Mouse (Mus musculus) limb, embryonic 15.5 days (tissue): ENCODE measurements around the gene Nup210l. TPM values are rescaled to one million over a fixed set of nuclear protein-coding genes. Genes with fewer than 3 reads are reported as not detected.
"Not testable (repeated sequence)": the region's sequence is repeated elsewhere in the genome, so short reads cannot be mapped to it uniquely, and the experiment has no call there.

ENCODE experiments used
- ATAC-seq: fragments of 200-750 bp; cut with Nextera tagmentation; 2 replicates; pipeline ENCODE4 v1.8.0; 2017; ENCODE audit warnings: low read depth, moderate TSS enrichment; ENCODE audit not compliant: insufficient number of reproducible peaks, low FRiP score, low TSS enrichment
- H3K27ac ChIP-seq: fragments of 300-500 bp; sonication (generic); 2 replicates; pipeline ENCODE4 v1.5.1; 2015; ENCODE audit warnings: moderate library complexity, mild to moderate bottlenecking, inconsistent platforms
- H3K27me3 ChIP-seq: fragments of 300-500 bp; sonication (generic); 2 replicates; pipeline ENCODE4 v1.6.1; 2015; ENCODE audit warnings: inconsistent platforms
- H3K36me3 ChIP-seq: fragments of 300-500 bp; sonication (generic); 2 replicates; pipeline ENCODE4 v1.6.1; 2015; ENCODE audit warnings: inconsistent platforms
- H3K4me1 ChIP-seq: fragments of 300-500 bp; sonication (generic); 2 replicates; pipeline ENCODE4 v1.6.1; 2015; ENCODE audit warnings: inconsistent platforms
- H3K4me2 ChIP-seq: fragments of 300-500 bp; sonication (generic); 2 replicates; pipeline ENCODE4 v1.6.1; 2015; ENCODE audit warnings: mild to moderate bottlenecking, inconsistent platforms
- H3K4me3 ChIP-seq: fragments of 300-500 bp; sonication (generic); 2 replicates; pipeline ENCODE4 v1.5.1; 2015; ENCODE audit warnings: mild to moderate bottlenecking, inconsistent platforms
- H3K9ac ChIP-seq: fragments of 300-500 bp; sonication (generic); 2 replicates; pipeline ENCODE4 v1.6.1; 2015; ENCODE audit warnings: inconsistent platforms
- H3K9me3 ChIP-seq: fragments of 300-500 bp; sonication (generic); 2 replicates; pipeline ENCODE4 v1.6.1; 2016; ENCODE audit warnings: inconsistent platforms
- WGBS: fragments of 180-500 bp; shearing (Covaris S2); methylation state at CpG from one replicate; pipeline ENCODE4 v1.1.7; 2015; 5-methylcytosine and 5-hydroxymethylcytosine counted together
- polyA plus RNA-seq: library from polyadenylated mRNA; unstranded; fragments of >200 nt; fragmentation: Nextera tagmentation; extraction: Ambion mirVana; gene quantifications from 2 replicates; pipeline ENCODE4 v1.2.1, GENCODE M21; 2015

The Nup210l gene
- polyA plus RNA-seq, 1 experiment from 2014 or later, result 0.28 TPM

GRCm38 (mm10) chr3:90241251-90241650, 137.3 kb downstream of the Nup210l start:
- Histone ChIP-seq H3K4me1 (peaks cover 17% of the 10 kb centered on the region), H3K27me3 (no peaks in the 10 kb centered on the region), H3K27ac (no peak overlapping the region), H3K4me2 (no peak overlapping the region), H3K9me3 (no peaks in the 10 kb centered on the region), H3K9ac (no peak overlapping the region), H3K36me3 (peaks cover 3% of the 10 kb centered on the region), H3K4me3 (no peak overlapping the region)
- WGBS, result 86% methylated on average over 2 of the region's 2 CpGs
- no peak for ATAC-seq

GRCm38 (mm10) chr3:90241669-90242358, 137.9 kb downstream of the Nup210l start:
- WGBS, result 82% methylated on average over 10 of the region's 10 CpGs
- no peak overlapping the region for H3K4me3 ChIP-seq
- no peaks in the 10 kb centered on the region for H3K9me3 ChIP-seq
- H3K27ac ChIP-seq, result no peak overlapping the region
- H3K9ac ChIP-seq, result no peak overlapping the region
- no peaks in the 10 kb centered on the region for H3K27me3 ChIP-seq
- H3K36me3 ChIP-seq, result no peaks in the 10 kb centered on the region
- no peak for ATAC-seq
- H3K4me2 ChIP-seq, result no peak overlapping the region; the same call in 1 of the 2 replicates
- H3K4me1 ChIP-seq, result peaks cover 17% of the 10 kb centered on the region

- WGBS, result 4% methylated on average over 19 of the region's 19 CpGs
- Histone ChIP-seq H3K4me2 (peak within 1 kb of the TSS; percentile 60), H3K27ac (peak within 1 kb of the TSS; percentile 74), H3K27me3 (no peaks in the 10 kb centered on the region), H3K9me3 (no peaks in the 10 kb centered on the region), H3K36me3 (no peaks in the 10 kb centered on the region), H3K4me3 (peak within 1 kb of the TSS; percentile 37), H3K4me1 (peaks cover 21% of the 10 kb centered on the region), H3K9ac (no peak within 1 kb of the TSS)
- peak; percentile 50; the same call in 1 of the 2 replicates for ATAC-seq
Measured at GRCm38 (mm10) chr3:90242984-90243775, 139.2 kb downstream of the Nup210l start, which contains the start of gene Creb3l4. Gene Creb3l4 (minus strand): TSS chr3:90243512.

DNA sequence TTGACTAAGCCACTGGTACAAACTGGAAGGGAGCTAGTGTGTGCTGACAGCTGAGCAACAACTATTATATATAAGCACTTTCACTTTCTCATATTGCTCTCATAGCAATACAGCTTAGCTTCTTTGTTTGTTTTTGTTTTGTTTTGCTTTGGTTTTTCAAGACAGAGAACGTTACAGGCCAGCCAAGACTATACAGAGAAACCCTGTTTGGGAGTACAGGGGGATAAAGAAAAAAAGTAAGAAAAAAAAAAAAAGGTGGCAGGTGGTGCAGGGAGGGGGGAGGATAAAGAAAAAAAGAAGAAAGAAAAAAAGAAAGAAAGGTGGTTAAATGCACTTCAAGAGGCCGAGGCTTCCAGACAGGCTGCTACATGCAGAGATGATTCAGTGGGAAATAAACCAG, 141.5 kb downstream of the Nup210l start:
- H3K36me3 ChIP-seq, result no peaks in the 10 kb centered on the region
- no peak for ATAC-seq
- no peak overlapping the region for H3K27ac ChIP-seq
- 62% methylated on average over 2 of the region's 2 CpGs for whole genome bisulfite sequencing
- H3K4me2 ChIP-seq, result no peak overlapping the region
- H3K4me3 ChIP-seq, result no peak overlapping the region
- H3K4me1 ChIP-seq, result peaks cover 29% of the 10 kb centered on the region
- H3K9me3 ChIP-seq, result no peaks in the 10 kb centered on the region
- no peaks in the 10 kb centered on the region for H3K27me3 ChIP-seq
- H3K9ac ChIP-seq, result no peak overlapping the region

- Histone ChIP-seq H3K9me3 (no peaks in the 10 kb centered on the region), H3K4me3 (peak overlapping the region; percentile 81), H3K27ac (peak overlapping the region; percentile 95), H3K36me3 (peaks cover 12% of the 10 kb centered on the region), H3K9ac (peak overlapping the region; percentile 35; the same call in 1 of the 2 replicates), H3K27me3 (no peaks in the 10 kb centered on the region), H3K4me2 (peak overlapping the region; percentile 86), H3K4me1 (peaks cover 29% of the 10 kb centered on the region)
- no peak; the same call in 1 of the 2 replicates for ATAC-seq
- WGBS, result 0% methylated on average over 3 of the region's 3 CpGs
Measured at GRCm38 (mm10) chr3:90247630-90247959, 143.7 kb downstream of the Nup210l start.

GRCm38 (mm10) chr3:90247960-90248745, 144.2 kb downstream of the Nup210l start, which contains the start of gene Slc39a1:
Gene Slc39a1 (plus strand): TSS chr3:90248172.
- Histone ChIP-seq H3K9me3 (no peaks in the 10 kb centered on the region), H3K4me3 (peak within 1 kb of the TSS; percentile 81), H3K27me3 (no peaks in the 10 kb centered on the region), H3K27ac (peak within 1 kb of the TSS; percentile 95), H3K4me1 (peaks cover 24% of the 10 kb centered on the region), H3K36me3 (peaks cover 12% of the 10 kb centered on the region), H3K9ac (peak within 1 kb of the TSS; percentile 72), H3K4me2 (peak within 1 kb of the TSS; percentile 86)
- peak; percentile 93 for ATAC-seq
- under 1% methylated on average over 42 of the region's 44 CpGs for WGBS

- 3% methylated on average over 10 of the region's 10 CpGs for WGBS
- peaks cover 18% of the 10 kb centered on the region for H3K4me1 ChIP-seq
Measured at GRCm38 (mm10) chr3:90248746-90249100, 144.8 kb downstream of the Nup210l start.

GRCm38 (mm10) chr3:90250791-90251190, 146.9 kb downstream of the Nup210l start:
- 71% methylated on average over 6 of the region's 6 CpGs for WGBS

More at GRCm38 (mm10) chr3:90248746-90249100, 144.8 kb downstream of the Nup210l start:
- Histone ChIP-seq H3K27ac (peak overlapping the region; percentile 95), H3K4me2 (peak overlapping the region; percentile 86), H3K27me3 (no peaks in the 10 kb centered on the region), H3K9ac (peak overlapping the region; percentile 72), H3K36me3 (peaks cover 12% of the 10 kb centered on the region), H3K4me3 (peak overlapping the region; percentile 81), H3K9me3 (no peaks in the 10 kb centered on the region)
- ATAC-seq, result no peak

DNA sequence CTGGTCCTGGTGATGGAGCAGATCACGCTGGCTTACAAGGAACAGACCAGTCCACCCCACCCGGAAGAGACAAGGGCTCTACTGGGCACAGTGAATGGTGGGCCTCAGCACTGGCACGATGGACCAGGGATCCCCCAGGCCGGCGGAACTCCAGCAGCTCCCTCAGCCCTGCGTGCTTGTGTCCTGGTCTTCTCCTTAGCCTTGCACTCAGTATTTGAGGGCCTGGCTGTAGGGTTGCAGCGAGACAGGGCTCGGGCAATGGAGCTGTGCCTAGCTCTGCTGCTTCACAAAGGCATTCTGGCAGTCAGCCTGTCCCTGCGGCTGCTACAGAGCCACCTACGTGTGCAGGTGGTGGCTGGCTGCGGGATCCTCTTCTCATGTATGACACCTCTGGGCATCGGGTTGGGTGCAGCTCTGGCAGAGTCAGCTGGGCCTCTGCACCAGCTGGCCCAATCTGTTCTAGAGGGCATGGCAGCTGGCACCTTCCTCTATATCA, 147.8 kb downstream of the Nup210l start:
- not testable (repeated sequence) for ATAC-seq, H3K27me3 ChIP-seq, H3K4me2 ChIP-seq, H3K9ac ChIP-seq, H3K9me3 ChIP-seq, H3K4me3 ChIP-seq, H3K27ac ChIP-seq
- H3K36me3 ChIP-seq, result peaks cover 18% of the 10 kb centered on the region
- WGBS, result 95% methylated on average over 10 of the region's 12 CpGs
- H3K4me1 ChIP-seq, result peaks cover 27% of the 10 kb centered on the region

More at GRCm38 (mm10) chr3:90250791-90251190, 146.9 kb downstream of the Nup210l start:
- H3K4me1 ChIP-seq, result peaks cover 23% of the 10 kb centered on the region
- H3K27ac ChIP-seq, result no peak overlapping the region; the same call in 1 of the 2 replicates
- no peak for ATAC-seq
- no peak overlapping the region for H3K4me2 ChIP-seq
- H3K9ac ChIP-seq, result no peak overlapping the region
- peaks cover 12% of the 10 kb centered on the region for H3K36me3 ChIP-seq
- no peak overlapping the region for H3K4me3 ChIP-seq
- H3K27me3 ChIP-seq, result no peaks in the 10 kb centered on the region
- H3K9me3 ChIP-seq, result no peaks in the 10 kb centered on the region

- WGBS, result 96% methylated on average over 2 of the region's 2 CpGs
- H3K4me1 ChIP-seq, result peaks cover 25% of the 10 kb centered on the region
- H3K27ac ChIP-seq, H3K27me3 ChIP-seq, H3K4me2 ChIP-seq, H3K9ac ChIP-seq, ATAC-seq, H3K4me3 ChIP-seq, H3K9me3 ChIP-seq: not testable (repeated sequence)
- H3K36me3 ChIP-seq, result peaks cover 27% of the 10 kb centered on the region
Measured at GRCm38 (mm10) chr3:90252659-90253058, 148.7 kb downstream of the Nup210l start.

DNA sequence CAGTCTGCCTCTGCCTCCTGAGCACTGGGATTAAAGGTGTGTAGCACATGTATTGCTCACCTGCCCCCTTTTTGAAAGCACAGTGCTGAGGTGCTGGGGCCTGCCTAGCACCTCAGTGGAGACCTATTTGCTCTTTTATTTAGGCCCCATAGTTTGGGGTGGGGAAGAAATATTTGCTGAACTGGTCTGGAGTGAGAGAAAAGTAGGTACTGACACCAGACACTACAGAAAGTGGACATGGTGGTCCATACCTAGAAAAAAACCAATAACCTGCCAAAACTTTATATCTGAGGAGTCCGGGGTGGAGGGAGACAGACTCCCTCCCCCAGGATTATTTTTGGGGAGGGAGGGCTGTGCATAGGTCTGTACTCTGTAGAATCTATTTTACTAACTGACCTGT, 149.2 kb downstream of the Nup210l start:
- Histone ChIP-seq H3K36me3 (peaks cover 30% of the 10 kb centered on the region), H3K4me1 (peaks cover 24% of the 10 kb centered on the region)
- 76% methylated on average over 1 of the region's 1 CpGs for WGBS
- not testable (repeated sequence) for H3K9ac ChIP-seq, H3K27me3 ChIP-seq, H3K4me3 ChIP-seq, ATAC-seq, H3K27ac ChIP-seq, H3K9me3 ChIP-seq, H3K4me2 ChIP-seq
